Mouse (Mus musculus): ENCODE data around the gene Ntn5. TPM values are rescaled to one million over a fixed set of nuclear protein-coding genes. Genes with fewer than 3 reads are reported as not detected.

Gene Ntn5
- polyA plus RNA-seq (2015; fragmentation: Nextera tagmentation; extraction: Ambion mirVana) = 0.55 and 1.2 TPM in 2 replicates

- Histone ChIP-seq H3K9ac (ENCODE audit: low read length) (peak within 1 kb of the TSS; percentile 48; the same call in 1 of the 2 replicates), H3K27me3 (ENCODE audit: control insufficient read depth, insufficient read depth, low read length) (no peaks in the 10 kb centered on the region), H3K27ac (ENCODE audit: low read length) (no peak within 1 kb of the TSS), H3K4me3 (replicated peaks; ENCODE audit: low read length) (no peak within 1 kb of the TSS), H3K4me2 (ENCODE audit: low read depth, low read length) (no peak within 1 kb of the TSS), H3K9me3 (replicated peaks; ENCODE audit: control insufficient read depth, low read length) (no peaks in the 10 kb centered on the region), H3K4me1 (ENCODE audit: control insufficient read depth, insufficient read depth, low read length) (peaks cover 31% of the 10 kb centered on the region), H3K36me3 (ENCODE audit: control insufficient read depth, insufficient read depth, low read length) (no peaks in the 10 kb centered on the region)
- 71% methylated on average over 7 of the region's 7 CpGs for WGBS
- ATAC-seq (ENCODE audit: insufficient read depth, low FRiP score) = no peak
Measured at GRCm38 (mm10) chr7:45683396-45684050, at the start of gene Ntn5. Ntn5 (plus strand) TSS chr7:45684022.

- no peak overlapping the region for H3K4me2 ChIP-seq (ENCODE audit: low read depth, low read length)
- H3K4me3 ChIP-seq (replicated peaks; ENCODE audit: low read length) = no peak overlapping the region
- 0 out of 2 replicates have a peak, but pooled peaks cover 3% of the 10 kb centered on the region for H3K36me3 ChIP-seq (ENCODE audit: control insufficient read depth, insufficient read depth, low read length)
- H3K27me3 ChIP-seq (ENCODE audit: control insufficient read depth, insufficient read depth, low read length) = no peaks in the 10 kb centered on the region
- no peak overlapping the region for H3K9ac ChIP-seq (ENCODE audit: low read length)
- 82% methylated on average over 11 of the region's 11 CpGs for WGBS
- ATAC-seq (ENCODE audit: insufficient read depth, low FRiP score) = no peak
- peak overlapping the region; percentile 19 for H3K27ac ChIP-seq (ENCODE audit: low read length)
- H3K9me3 ChIP-seq (replicated peaks; ENCODE audit: control insufficient read depth, low read length) = no peaks in the 10 kb centered on the region
- H3K4me1 ChIP-seq (ENCODE audit: control insufficient read depth, insufficient read depth, low read length) = peaks cover 19% of the 10 kb centered on the region
Measured at GRCm38 (mm10) chr7:45634946-45635681, 48.7 kb upstream of the Ntn5 start.

- no peak overlapping the region for H3K4me2 ChIP-seq (ENCODE audit: low read depth, low read length)
- H3K9me3 ChIP-seq (replicated peaks; ENCODE audit: control insufficient read depth, low read length) = no peaks in the 10 kb centered on the region
- peak overlapping the region; percentile 19 for H3K27ac ChIP-seq (ENCODE audit: low read length)
- H3K27me3 ChIP-seq (ENCODE audit: control insufficient read depth, insufficient read depth, low read length) = no peaks in the 10 kb centered on the region
- H3K9ac ChIP-seq (ENCODE audit: low read length) = no peak overlapping the region
- peaks cover 25% of the 10 kb centered on the region for H3K4me1 ChIP-seq (ENCODE audit: control insufficient read depth, insufficient read depth, low read length)
- 70% methylated on average over 15 of the region's 15 CpGs for WGBS
- no peak for ATAC-seq (ENCODE audit: insufficient read depth, low FRiP score)
- H3K4me3 ChIP-seq (replicated peaks; ENCODE audit: low read length) = no peak overlapping the region
- 0 out of 2 replicates have a peak, but pooled peaks cover 3% of the 10 kb centered on the region for H3K36me3 ChIP-seq (ENCODE audit: control insufficient read depth, insufficient read depth, low read length)
Measured at GRCm38 (mm10) chr7:45635711-45636688, 47.8 kb upstream of the Ntn5 start.

- no peaks in the 10 kb centered on the region for H3K27me3 ChIP-seq (ENCODE audit: control insufficient read depth, insufficient read depth, low read length)
- WGBS = 94% methylated on average over 6 of the region's 6 CpGs
- no peak overlapping the region; the same call in 1 of the 2 replicates for H3K4me3 ChIP-seq (replicated peaks; ENCODE audit: low read length)
- H3K4me1 ChIP-seq (ENCODE audit: control insufficient read depth, insufficient read depth, low read length) = peaks cover 38% of the 10 kb centered on the region
- H3K36me3 ChIP-seq (ENCODE audit: control insufficient read depth, insufficient read depth, low read length) = 0 out of 2 replicates have a peak, but pooled peaks cover 3% of the 10 kb centered on the region
- 0 out of 2 replicates have a peak overlapping the region, but pooled peaks have one; percentile 56 for H3K4me2 ChIP-seq (ENCODE audit: low read depth, low read length)
- H3K27ac ChIP-seq (ENCODE audit: low read length) = no peak overlapping the region
- no peaks in the 10 kb centered on the region for H3K9me3 ChIP-seq (replicated peaks; ENCODE audit: control insufficient read depth, low read length)
- peak overlapping the region; percentile 60; the same call in 1 of the 2 replicates for H3K9ac ChIP-seq (ENCODE audit: low read length)
- ATAC-seq (ENCODE audit: insufficient read depth, low FRiP score) = no peak
Measured at GRCm38 (mm10) chr7:45637710-45638109, 46.1 kb upstream of the Ntn5 start.

GRCm38 (mm10) chr7:45638623-45639401, 45.0 kb upstream of the Ntn5 start:
- Histone ChIP-seq H3K4me2 (ENCODE audit: low read depth, low read length) (peak overlapping the region; percentile 56), H3K9ac (ENCODE audit: low read length) (peak overlapping the region; percentile 60), H3K4me1 (ENCODE audit: control insufficient read depth, insufficient read depth, low read length) (peaks cover 46% of the 10 kb centered on the region), H3K4me3 (replicated peaks; ENCODE audit: low read length) (peak overlapping the region; percentile 35), H3K27ac (ENCODE audit: low read length) (no peak overlapping the region), H3K36me3 (ENCODE audit: control insufficient read depth, insufficient read depth, low read length) (0 out of 2 replicates have a peak, but pooled peaks cover 3% of the 10 kb centered on the region), H3K27me3 (ENCODE audit: control insufficient read depth, insufficient read depth, low read length) (no peaks in the 10 kb centered on the region), H3K9me3 (replicated peaks; ENCODE audit: control insufficient read depth, low read length) (no peaks in the 10 kb centered on the region)
- WGBS = 21% methylated on average over 29 of the region's 29 CpGs
- peak; percentile 87 for ATAC-seq (ENCODE audit: insufficient read depth, low FRiP score)

GRCm38 (mm10) chr7:45639561-45640027, 44.2 kb upstream of the Ntn5 start, which contains the start of gene Mamstr:
Mamstr (plus strand) TSS chr7:45639977.
- Histone ChIP-seq H3K36me3 (ENCODE audit: control insufficient read depth, insufficient read depth, low read length) (0 out of 2 replicates have a peak, but pooled peaks cover 3% of the 10 kb centered on the region), H3K9ac (ENCODE audit: low read length) (no peak within 1 kb of the TSS), H3K4me3 (replicated peaks; ENCODE audit: low read length) (no peak within 1 kb of the TSS), H3K27ac (ENCODE audit: low read length) (peak within 1 kb of the TSS; percentile 38; the same call in 1 of the 2 replicates), H3K9me3 (replicated peaks; ENCODE audit: control insufficient read depth, low read length) (no peaks in the 10 kb centered on the region), H3K4me1 (ENCODE audit: control insufficient read depth, insufficient read depth, low read length) (peaks cover 49% of the 10 kb centered on the region), H3K4me2 (ENCODE audit: low read depth, low read length) (no peak within 1 kb of the TSS), H3K27me3 (ENCODE audit: control insufficient read depth, insufficient read depth, low read length) (no peaks in the 10 kb centered on the region)
- WGBS = 28% methylated on average over 19 of the region's 19 CpGs
- no peak for ATAC-seq (ENCODE audit: insufficient read depth, low FRiP score)

- WGBS = 83% methylated on average over 19 of the region's 19 CpGs
- no peaks in the 10 kb centered on the region for H3K9me3 ChIP-seq (replicated peaks; ENCODE audit: control insufficient read depth, low read length)
- no peak overlapping the region for H3K9ac ChIP-seq (ENCODE audit: low read length)
- no peaks in the 10 kb centered on the region for H3K27me3 ChIP-seq (ENCODE audit: control insufficient read depth, insufficient read depth, low read length)
- 0 out of 2 replicates have a peak, but pooled peaks cover 3% of the 10 kb centered on the region for H3K36me3 ChIP-seq (ENCODE audit: control insufficient read depth, insufficient read depth, low read length)
- no peak overlapping the region for H3K4me2 ChIP-seq (ENCODE audit: low read depth, low read length)
- H3K4me3 ChIP-seq (replicated peaks; ENCODE audit: low read length) = no peak overlapping the region
- H3K27ac ChIP-seq (ENCODE audit: low read length) = peak overlapping the region; percentile 38; the same call in 1 of the 2 replicates
- no peak for ATAC-seq (ENCODE audit: insufficient read depth, low FRiP score)
- H3K4me1 ChIP-seq (ENCODE audit: control insufficient read depth, insufficient read depth, low read length) = peaks cover 49% of the 10 kb centered on the region
Measured at GRCm38 (mm10) chr7:45640191-45640957, 43.4 kb upstream of the Ntn5 start.

Data from stomach, embryonic 16.5 days (tissue).